Mouse (Mus musculus): ENCODE results near the gene Angel2.

DNA sequence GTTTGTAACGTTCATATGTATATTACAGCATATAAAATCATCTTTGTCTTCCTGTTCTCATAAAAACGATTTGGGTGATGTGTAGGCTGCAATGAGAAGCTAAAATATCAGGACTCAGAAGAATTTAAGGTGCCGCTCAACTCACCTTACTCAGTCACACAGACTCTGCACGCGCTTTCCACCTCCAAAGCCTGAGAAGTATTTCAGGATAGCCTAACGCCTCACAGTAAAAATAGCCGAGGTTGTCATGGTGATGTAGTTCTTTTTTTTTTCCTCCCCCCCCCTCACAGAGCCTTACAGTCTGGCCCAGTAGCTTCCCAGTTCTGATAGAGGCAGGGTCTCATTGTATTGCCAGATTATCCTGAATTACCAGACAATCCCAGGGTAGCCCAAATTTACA is 6.0 kb upstream of the Angel2 start:
- TF ChIP-seq POLR2A (IDR thresholded peaks at IDR 0.05; ENCODE audit: low read depth, low read length) (no peak), CTCF (IDR thresholded peaks at IDR 0.05; ENCODE audit: borderline replicate concordance, insufficient read depth, low read length) (no peak)
